Mouse (Mus musculus): ENCODE results near the gene Orai1.
"Not testable (repeated sequence)": the region's sequence is repeated elsewhere in the genome, so short reads cannot be mapped to it uniquely, and the experiment has no call there.

Gene Orai1

GRCm38 (mm10) chr5:123014753-123015701, at the start of gene Orai1:
Gene Orai1 (plus strand): TSS chr5:123015074.
- peak; percentile 92 for DNase-seq (ENCODE audit: low read depth, low spot score)

GRCm38 (mm10) chr5:122965427-122965826, 49.4 kb upstream of the Orai1 start:
- no peak for DNase-seq (ENCODE audit: low read depth, low spot score)

GRCm38 (mm10) chr5:122968322-122968721, 46.6 kb upstream of the Orai1 start:
- DNase-seq (ENCODE audit: low read depth, low spot score): no peak

- DNase-seq (ENCODE audit: low read depth, low spot score): no peak
These were observed 44.8 kb upstream of the Orai1 start for GRCm38 (mm10) chr5:122970056-122970455.

- no peak for DNase-seq (ENCODE audit: low read depth, low spot score)
These were observed 43.4 kb upstream of the Orai1 start for GRCm38 (mm10) chr5:122971438-122971837.

GRCm38 (mm10) chr5:122972116-122972515, 42.8 kb upstream of the Orai1 start:
- no peak for DNase-seq (ENCODE audit: low read depth, low spot score)

GRCm38 (mm10) chr5:122974701-122975100, 40.2 kb upstream of the Orai1 start:
- not testable (repeated sequence) for DNase-seq (ENCODE audit: low read depth, low spot score)

GRCm38 (mm10) chr5:122978970-122979369, 35.9 kb upstream of the Orai1 start:
- DNase-seq (ENCODE audit: low read depth, low spot score): no peak

GRCm38 (mm10) chr5:122984483-122984882, 30.4 kb upstream of the Orai1 start:
- no peak for DNase-seq (ENCODE audit: low read depth, low spot score)

- no peak for DNase-seq (ENCODE audit: low read depth, low spot score)
These were observed 29.6 kb upstream of the Orai1 start for GRCm38 (mm10) chr5:122985276-122985675.

- no peak for DNase-seq (ENCODE audit: low read depth, low spot score)
These were observed 28.8 kb upstream of the Orai1 start for GRCm38 (mm10) chr5:122986091-122986493.

GRCm38 (mm10) chr5:122987211-122988020, 27.5 kb upstream of the Orai1 start:
- DNase-seq (ENCODE audit: low read depth, low spot score): no peak

GRCm38 (mm10) chr5:122988021-122988751, 26.7 kb upstream of the Orai1 start:
- no peak for DNase-seq (ENCODE audit: low read depth, low spot score)

- DNase-seq (ENCODE audit: low read depth, low spot score): no peak
These were observed 25.8 kb upstream of the Orai1 start for GRCm38 (mm10) chr5:122989001-122989525.

GRCm38 (mm10) chr5:122989551-122990330, 25.1 kb upstream of the Orai1 start, which contains the start of gene Kdm2b:
Gene Kdm2b (minus strand): TSS chr5:122989823.
- DNase-seq (ENCODE audit: low read depth, low spot score): no peak

- DNase-seq (ENCODE audit: low read depth, low spot score): no peak
These were observed 24.3 kb upstream of the Orai1 start for GRCm38 (mm10) chr5:122990411-122991160.

- DNase-seq (ENCODE audit: low read depth, low spot score): no peak
These were observed 23.4 kb upstream of the Orai1 start for GRCm38 (mm10) chr5:122991350-122992004.

GRCm38 (mm10) chr5:122993811-122994210, 21.1 kb upstream of the Orai1 start:
- DNase-seq (ENCODE audit: low read depth, low spot score): no peak

GRCm38 (mm10) chr5:122994303-122994846, 20.5 kb upstream of the Orai1 start:
- no peak for DNase-seq (ENCODE audit: low read depth, low spot score)

All from telencephalon, adult 2 months (tissue).